Mouse (Mus musculus) mature B cell (primary cell): Measurements from ENCODE around the gene Tmem208.
"Not testable (repeated sequence)": the region's sequence is repeated elsewhere in the genome, so short reads cannot be mapped to it uniquely, and the experiment has no call there.

Experiments
- in situ Hi-C: fragments of 300-500 bp; cut with MboI; formaldehyde crosslinking; loops from 2 replicates; pipeline ENCODE4 v1.14.3; 2019

The Tmem208 gene

GRCm38 (mm10) chr8:105326141-105326672, at the start of gene Tmem208, which contains the start of gene Lrrc29:
Tmem208 (plus strand) TSS chr8:105326354.
Lrrc29 (minus strand) TSS chr8:105326278.
- in situ Hi-C loops = no loop called here

DNA sequence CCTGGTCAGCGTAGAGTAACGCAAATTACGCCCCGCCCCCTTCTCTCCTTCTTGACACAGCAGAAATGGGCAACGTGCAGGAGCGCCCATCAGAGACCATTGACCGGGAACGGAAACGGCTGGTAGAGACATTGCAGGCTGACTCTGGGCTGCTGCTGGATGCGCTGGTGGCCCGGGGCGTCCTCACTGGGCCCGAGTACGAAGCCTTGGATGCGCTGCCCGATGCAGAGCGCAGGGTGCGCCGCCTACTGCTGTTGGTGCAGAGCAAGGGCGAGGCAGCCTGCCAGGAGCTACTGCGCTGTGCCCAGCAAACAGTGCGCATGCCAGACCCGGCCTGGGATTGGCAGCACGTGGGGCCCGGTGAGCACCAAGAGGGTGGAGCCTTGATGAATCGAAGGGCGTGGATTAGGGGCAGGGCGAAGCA, 47.2 kb upstream of the Tmem208 start:
- in situ Hi-C loops = no loop called here

GRCm38 (mm10) chr8:105280567-105280966, 45.6 kb upstream of the Tmem208 start:
- in situ Hi-C loops = no loop called here

- in situ Hi-C loops = no loop called here
Measured at GRCm38 (mm10) chr8:105281821-105282220, 44.3 kb upstream of the Tmem208 start.

DNA sequence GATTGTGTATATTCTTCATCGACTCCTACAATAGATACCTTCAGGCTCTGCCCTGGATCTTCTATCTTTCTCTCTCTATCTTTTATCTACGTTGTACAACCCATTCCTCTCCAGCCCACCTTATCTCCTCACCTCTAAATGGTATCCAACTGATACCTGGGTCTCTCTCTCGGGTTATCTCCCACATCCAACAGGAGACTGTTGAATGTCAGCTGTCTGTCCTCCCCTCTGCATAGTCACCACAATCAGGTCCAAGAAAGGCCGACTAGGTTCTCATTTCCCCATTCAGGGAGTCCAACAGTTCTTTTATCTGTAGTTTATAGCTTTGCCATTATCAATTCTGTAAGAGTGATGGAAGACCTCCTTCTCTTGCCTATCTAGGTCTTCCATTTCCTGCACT, 43.9 kb upstream of the Tmem208 start:
- in situ Hi-C loops = no loop called here

GRCm38 (mm10) chr8:105283074-105283473, 43.1 kb upstream of the Tmem208 start:
- in situ Hi-C loops = no loop called here

DNA sequence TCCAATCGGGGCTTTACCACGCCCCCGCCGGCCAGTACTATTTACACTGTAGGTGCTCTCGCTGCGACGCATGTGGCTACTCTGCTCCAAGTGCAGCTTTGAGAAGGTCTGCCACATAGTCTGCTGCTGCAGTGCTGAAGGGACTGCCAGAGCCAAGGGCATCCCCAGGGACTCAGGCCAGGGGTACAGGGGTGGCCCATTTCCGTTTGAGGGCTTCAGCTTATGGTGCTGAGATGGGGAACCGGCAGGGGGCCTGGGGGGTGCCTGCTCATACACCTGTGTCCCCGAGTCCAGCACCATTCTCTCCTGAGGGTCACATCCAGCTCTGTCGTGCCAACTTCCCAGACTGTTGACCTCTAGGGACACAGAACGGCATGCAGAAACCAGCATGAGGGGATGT, 40.6 kb upstream of the Tmem208 start:
- in situ Hi-C loops = no loop called here

DNA sequence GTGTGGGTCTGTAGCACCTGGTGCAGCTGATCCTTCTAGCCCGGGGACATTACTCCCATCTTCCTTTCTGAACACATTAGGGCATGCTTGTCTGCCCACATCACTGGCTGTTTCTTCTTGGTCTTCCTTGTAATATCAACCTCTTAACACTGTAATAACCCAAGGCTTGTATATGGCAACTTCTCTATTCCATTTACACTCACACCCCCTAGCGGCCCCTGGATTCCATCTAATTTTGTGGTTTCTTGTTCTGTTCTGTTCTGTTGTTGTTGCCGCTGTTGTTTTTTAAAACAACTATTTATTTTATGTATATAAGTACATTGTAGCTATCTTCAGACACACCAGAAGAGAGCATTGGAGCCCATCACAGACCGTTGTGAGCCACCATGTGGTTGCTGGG, 39.2 kb upstream of the Tmem208 start:
- in situ Hi-C loops = no loop called here

GRCm38 (mm10) chr8:105288231-105288630, 37.9 kb upstream of the Tmem208 start:
- in situ Hi-C loops = no loop called here

- in situ Hi-C loops = no loop called here
Measured at GRCm38 (mm10) chr8:105288958-105289732, 37.0 kb upstream of the Tmem208 start.

GRCm38 (mm10) chr8:105289805-105290460, 36.2 kb upstream of the Tmem208 start, which contains the start of gene 4931428F04Rik:
4931428F04Rik (minus strand) TSS chr8:105289864.
- in situ Hi-C loops = no loop called here

- in situ Hi-C loops = no loop called here
Measured at GRCm38 (mm10) chr8:105290554-105291314, 35.4 kb upstream of the Tmem208 start.

DNA sequence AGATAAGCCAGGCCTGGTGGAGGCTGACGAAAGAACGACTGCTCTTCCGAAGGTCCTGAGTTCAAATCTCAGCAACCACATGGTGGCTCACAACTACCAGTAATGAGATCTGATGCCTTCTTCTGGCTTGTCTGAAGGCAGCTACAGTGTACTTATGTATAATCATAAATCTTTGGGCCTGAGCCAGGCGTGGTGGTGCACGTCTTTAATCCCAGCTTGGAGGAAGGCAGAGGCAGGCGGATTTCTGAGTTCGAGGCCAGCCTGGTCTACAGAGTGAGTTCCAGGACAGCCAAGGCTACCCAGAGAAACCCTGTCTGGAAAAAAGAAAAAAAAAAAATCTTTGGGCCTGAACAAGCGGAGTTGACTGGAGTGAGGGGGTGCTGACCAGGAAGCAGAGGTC, 34.8 kb upstream of the Tmem208 start:
- in situ Hi-C loops = not testable (repeated sequence)

DNA sequence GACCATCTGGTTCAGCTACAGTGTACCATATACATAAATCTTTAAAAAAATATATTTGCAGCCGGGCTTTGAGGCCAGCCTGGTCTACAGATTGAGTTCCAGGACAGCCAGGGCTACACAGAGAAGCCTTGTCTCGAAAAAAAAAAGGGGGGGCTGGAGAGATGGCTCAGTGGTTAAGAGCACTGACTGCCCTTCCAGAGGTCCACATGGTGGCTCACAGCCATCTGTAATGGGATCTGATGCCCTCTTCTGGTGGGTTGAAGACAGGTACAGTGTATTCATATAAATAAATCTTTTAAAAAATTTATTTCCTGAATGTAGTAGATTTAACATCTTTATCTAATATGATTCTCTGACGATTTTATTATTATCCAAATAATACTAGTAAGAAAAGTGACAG, 34.4 kb upstream of the Tmem208 start:
- in situ Hi-C loops = not testable (repeated sequence)

- in situ Hi-C loops = no loop called here
Measured at GRCm38 (mm10) chr8:105292471-105292870, 33.7 kb upstream of the Tmem208 start.

DNA sequence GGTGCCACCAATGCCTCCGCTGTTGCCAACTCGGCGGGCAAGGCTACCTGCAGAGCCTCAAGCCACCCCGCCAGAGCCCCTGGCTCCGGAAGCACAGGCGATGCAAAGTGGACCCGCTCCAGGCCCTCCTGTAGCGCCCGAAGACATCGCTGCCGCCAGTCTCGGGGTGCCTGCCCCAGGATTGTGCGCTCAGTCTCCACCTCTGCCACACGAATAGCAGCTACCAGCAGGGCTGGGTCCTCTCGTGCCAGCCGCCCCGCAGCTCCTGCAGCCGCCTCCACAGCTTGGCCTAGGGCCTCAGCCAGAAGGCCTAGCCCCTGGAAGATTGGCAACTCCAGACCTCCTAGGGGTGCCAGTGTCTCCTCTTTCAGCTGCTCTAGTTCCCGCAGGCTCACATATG, 32.7 kb upstream of the Tmem208 start:
- in situ Hi-C loops = no loop called here

DNA sequence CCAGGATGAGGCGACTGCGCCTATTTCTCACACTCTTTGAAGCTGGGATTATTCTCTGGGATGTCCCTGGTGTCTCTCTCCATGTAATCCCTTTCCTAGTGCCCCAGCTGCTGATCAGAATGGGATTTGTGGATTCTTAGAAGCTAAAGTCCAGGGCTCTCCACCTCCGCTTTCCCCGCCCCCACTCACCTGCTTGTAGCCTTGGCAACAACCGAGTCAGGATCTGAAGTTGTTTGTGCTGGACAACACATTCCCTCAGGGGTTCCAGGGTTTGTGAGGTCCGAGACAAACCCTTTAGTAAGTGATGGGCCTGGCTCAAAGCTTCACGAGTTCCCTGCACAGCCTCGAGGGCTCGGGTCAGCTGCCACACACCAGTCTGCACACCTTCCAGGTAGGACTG, 31.4 kb upstream of the Tmem208 start:
- in situ Hi-C loops = no loop called here

- in situ Hi-C loops = no loop called here
Measured at GRCm38 (mm10) chr8:105295256-105295655, 30.9 kb upstream of the Tmem208 start.

DNA sequence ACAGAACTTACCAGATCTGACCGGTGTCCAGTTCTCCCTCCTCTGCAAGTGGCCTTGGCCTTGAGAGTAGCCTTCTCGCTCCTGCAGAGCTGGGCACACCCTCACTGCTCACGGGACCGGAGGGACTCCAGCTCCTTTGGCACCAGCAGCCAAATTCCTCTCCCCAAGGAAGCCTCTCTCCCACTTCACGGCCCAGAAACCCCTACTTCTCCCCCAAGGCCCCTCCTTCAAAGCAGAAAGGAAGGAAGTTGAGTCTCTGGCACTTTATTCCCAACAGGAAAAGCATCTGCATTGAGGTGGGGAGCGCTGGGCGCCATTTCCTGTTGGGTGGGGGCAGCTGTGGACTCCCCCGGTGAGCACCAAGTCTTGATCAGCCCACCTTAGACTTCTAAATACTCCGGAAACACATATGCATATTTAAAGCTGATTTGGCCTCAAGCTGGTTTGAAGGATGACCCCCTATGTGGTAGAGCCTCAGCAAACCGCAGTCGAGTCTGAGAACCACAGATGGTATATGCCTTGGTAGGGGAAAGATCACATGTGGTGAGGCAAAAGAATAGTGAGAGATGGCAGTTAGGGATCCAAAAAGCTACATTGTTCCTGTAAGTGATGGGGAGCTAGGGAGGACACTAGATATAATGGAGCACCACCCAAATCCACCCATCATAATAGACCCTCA, 30.1 kb upstream of the Tmem208 start, which contains the start of gene Exoc3l:
Exoc3l (minus strand) TSS at position 207 of the 679 bp plus-strand sequence.
- in situ Hi-C loops = no loop called here

DNA sequence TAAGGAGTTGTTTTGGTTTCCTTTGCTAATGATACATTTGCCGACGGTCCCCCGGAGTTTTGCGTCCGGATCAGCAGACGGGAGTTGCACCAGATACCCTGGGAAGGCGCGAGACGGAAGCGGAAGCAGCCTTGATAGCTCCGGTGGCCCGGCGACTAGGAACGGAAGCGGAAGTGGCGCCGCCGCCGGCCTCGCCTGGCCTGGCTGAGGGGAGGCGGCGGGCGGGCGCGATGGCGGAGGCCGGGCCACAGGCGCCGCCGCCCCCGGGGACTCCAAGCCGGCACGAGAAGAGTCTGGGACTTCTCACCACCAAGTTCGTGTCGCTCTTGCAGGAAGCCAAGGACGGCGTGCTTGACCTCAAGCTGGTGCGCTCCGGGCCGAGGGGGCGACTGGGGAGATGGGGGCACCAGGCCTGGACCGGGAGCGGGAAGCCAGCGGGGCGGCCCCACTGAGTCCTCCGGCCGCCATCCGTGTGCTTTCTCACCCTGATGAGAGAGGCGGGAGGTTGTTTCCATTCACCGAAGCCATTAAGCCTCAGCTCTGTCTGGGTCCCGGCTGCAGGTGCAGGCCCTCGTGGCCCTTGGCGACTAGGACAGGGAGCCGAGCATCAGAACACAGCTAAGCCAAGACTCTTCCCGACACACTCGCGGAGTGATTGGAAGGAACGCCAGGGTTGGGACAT, 28.5 kb upstream of the Tmem208 start, which contains the start of gene E2f4:
E2f4 (plus strand) TSS at position 153 of the 682 bp plus-strand sequence.
- in situ Hi-C loops = no loop called here
